18 mouse cellular contexts compared by ENCODE assay signal in the genomic region with DNA sequence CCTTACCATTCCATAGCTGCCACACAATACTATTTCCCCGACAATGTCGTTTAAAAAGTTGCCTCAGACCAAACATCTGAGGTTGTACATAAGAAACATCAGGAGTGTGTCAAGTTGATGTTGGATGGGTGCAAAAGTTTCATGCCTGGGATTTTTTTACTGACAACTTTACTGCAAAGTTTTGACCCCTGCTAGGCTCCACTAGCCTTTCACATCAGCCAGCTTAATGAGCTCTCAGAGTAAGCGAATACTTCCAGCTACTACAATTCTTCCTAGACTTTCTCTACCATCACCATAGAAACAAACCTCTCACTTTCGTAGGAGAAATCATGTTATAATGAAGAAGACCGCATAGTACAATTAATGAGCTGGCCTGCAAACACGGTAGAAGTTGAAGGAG. TPM values are rescaled to one million over a fixed set of nuclear protein-coding genes. Genes with fewer than 3 reads are reported as not detected.
"Had no signal": no experiment of that assay in that cellular context is flagged by ENCODE, and none has a peak within 500 bp of the region (broad histone marks: within the 10 kb centered on the region; RNA-seq: fewer than 3 reads in every experiment).

No protein-coding gene starts in this region.

- H3K9me3 ChIP-seq: lung, embryonic 15.5 days; midbrain, embryonic 13.5 days; midbrain, embryonic 15.5 days; neural tube, embryonic 12.5 days; stomach, embryonic 15.5 days had no signal

- DNase-seq: lung, adult 2 months; lung, postnatal 14 days; lung, postnatal 36 days; right cerebral cortex, postnatal 14 days; thymus, adult 2 months; thymus, postnatal 25 days; thymus, postnatal 4 days had no signal

- H3K4me1 ChIP-seq: lung, embryonic 15.5 days; megakaryocyte, embryonic 14.5 days; neural tube, embryonic 12.5 days; stomach, embryonic 15.5 days had no signal

- H3K36me3 ChIP-seq: lung, embryonic 15.5 days; midbrain, embryonic 13.5 days; midbrain, embryonic 15.5 days; neural tube, embryonic 12.5 days; stomach, embryonic 15.5 days had no signal

- H3K27ac ChIP-seq: lung, embryonic 15.5 days; macrophage; midbrain, embryonic 13.5 days; midbrain, embryonic 15.5 days; neural tube, embryonic 12.5 days; stomach, embryonic 15.5 days; stomach, postnatal 0 days had no signal

- H3K4me3 ChIP-seq: lung, embryonic 15.5 days; megakaryocyte, embryonic 14.5 days; midbrain, embryonic 13.5 days; midbrain, embryonic 15.5 days; neural tube, embryonic 12.5 days; stomach, embryonic 15.5 days had no signal

- ATAC-seq: lung, postnatal 0 days; midbrain, embryonic 13.5 days; midbrain, embryonic 15.5 days had no signal

- H3K4me2 ChIP-seq: lung, embryonic 15.5 days; midbrain, embryonic 11.5 days; midbrain, embryonic 13.5 days; midbrain, embryonic 15.5 days; neural tube, embryonic 12.5 days; stomach, embryonic 15.5 days had no signal

- H3K27me3 ChIP-seq: lung, embryonic 15.5 days; midbrain, embryonic 13.5 days; midbrain, embryonic 15.5 days; neural tube, embryonic 12.5 days; stomach, embryonic 15.5 days had no signal

- H3K9ac ChIP-seq: lung, embryonic 15.5 days; midbrain, embryonic 13.5 days; midbrain, embryonic 15.5 days; neural tube, embryonic 12.5 days; stomach, embryonic 15.5 days had no signal

RNA-seq across cellular contexts. Expression of a gene that starts 26.5 kb away (rescaled TPM):
- polyA plus RNA-seq: lung, adult 2 months; lung, embryonic 15.5 days; macrophage; midbrain, embryonic 11.5 days; spleen, adult 2 months had no signal
